Mouse (Mus musculus): ENCODE measurements around the gene Ebpl. TPM values are rescaled to one million over a fixed set of nuclear protein-coding genes. Genes with fewer than 3 reads are reported as not detected.

Gene Ebpl
- polyA plus RNA-seq (2012; rRNA removed) = 0.90 and 1.1 TPM in 2 replicates
- 4.7 and 4.9 TPM in 2 replicates for polyA plus RNA-seq (2014; fragmentation: Nextera tagmentation; extraction: Ambion mirVana)

DNA sequence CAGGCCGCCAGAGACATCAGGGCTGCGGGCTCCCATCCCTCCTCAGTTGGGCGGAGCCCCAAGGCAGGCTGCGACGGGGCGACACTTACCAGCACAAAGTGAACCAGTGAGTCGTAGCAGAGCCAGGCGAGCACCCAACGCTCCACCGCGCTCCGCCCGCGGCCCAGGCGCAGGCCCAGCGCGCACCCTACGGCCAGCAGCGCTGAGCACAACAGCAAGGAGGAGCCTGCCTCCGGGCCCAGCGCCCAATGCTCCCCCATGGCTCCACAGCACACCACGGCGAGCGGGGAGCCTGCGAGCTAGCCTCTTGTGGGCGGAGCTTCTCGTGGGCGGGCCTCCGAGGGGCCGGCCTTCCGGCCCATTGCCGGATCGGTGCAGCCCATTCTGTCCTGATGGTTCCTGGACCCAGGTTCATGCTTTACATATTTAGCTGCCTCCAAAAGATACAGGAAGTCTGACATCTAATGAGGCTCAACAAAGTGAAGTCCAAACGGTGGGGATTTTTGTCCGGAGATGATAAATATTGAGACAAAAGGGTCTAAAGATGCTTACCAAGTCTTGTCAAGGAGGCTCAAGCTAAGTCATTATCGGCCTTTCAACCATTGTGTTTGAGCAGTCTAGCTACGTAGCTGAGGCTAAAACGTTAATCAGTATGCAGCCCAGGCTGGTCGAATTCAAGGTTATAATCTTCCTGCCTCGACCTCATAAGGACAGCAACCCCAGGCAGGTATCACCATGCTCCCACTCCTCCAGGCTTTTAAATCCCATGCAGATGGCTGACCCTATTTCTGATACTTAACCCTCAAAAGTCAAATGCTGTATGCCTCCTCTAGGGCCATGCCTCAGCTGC lies at the start of gene Ebpl:
TSS of gene Ebpl (minus strand) at position 309 of the 850 bp plus-strand sequence.
- Histone ChIP-seq H3K4me1 (replicated peaks; ENCODE audit: control insufficient read depth in 2 of 2, insufficient read depth in 2 of 2, low read length in 1 of 2) (peaks cover 0 to 8% of the 10 kb centered on the region in 2 experiments; a peak in 3 of 4 replicates), H3K27ac (peak within 1 kb of the TSS; percentile 34; the same call in 1 of the 2 replicates), H3K4me2 (ENCODE audit: low read depth) (peak within 1 kb of the TSS; percentile 79), H3K4me3 (ENCODE audit: insufficient read depth in 1 of 2, low read depth in 2 of 2, low read length in 2 of 2) (peak within 1 kb of the TSS; percentile 55 to 67), H3K9me3 (ENCODE audit: control insufficient read depth, low read length) (no peaks in the 10 kb centered on the region), H3K27me3 (ENCODE audit: control insufficient read depth, insufficient read depth, low read length) (no peaks in the 10 kb centered on the region), H3K9ac (replicated peaks) (peak within 1 kb of the TSS; percentile 64), H3K36me3 (replicated peaks; ENCODE audit: control insufficient read depth, insufficient read depth, low read depth) (no peaks in the 10 kb centered on the region; the same call in 1 of the 2 replicates)
- DNase-seq (ENCODE audit: low read depth in 3 of 3, low spot score in 3 of 3) = peak; percentile 65 to 76 (median 69)
- ATAC-seq (ENCODE audit: insufficient read depth) = peak; percentile 96
- WGBS (ENCODE audit: insufficient replicate concordance) = 1% methylated on average over 40 of the region's 40 CpGs
- TF ChIP-seq EP300 (IDR thresholded peaks at IDR 0.05; ENCODE audit: low read depth) (no peak), CTCF (IDR thresholded peaks at IDR 0.05; ENCODE audit: low read depth) (no peak; the same call in 1 of the 2 replicates)

DNA sequence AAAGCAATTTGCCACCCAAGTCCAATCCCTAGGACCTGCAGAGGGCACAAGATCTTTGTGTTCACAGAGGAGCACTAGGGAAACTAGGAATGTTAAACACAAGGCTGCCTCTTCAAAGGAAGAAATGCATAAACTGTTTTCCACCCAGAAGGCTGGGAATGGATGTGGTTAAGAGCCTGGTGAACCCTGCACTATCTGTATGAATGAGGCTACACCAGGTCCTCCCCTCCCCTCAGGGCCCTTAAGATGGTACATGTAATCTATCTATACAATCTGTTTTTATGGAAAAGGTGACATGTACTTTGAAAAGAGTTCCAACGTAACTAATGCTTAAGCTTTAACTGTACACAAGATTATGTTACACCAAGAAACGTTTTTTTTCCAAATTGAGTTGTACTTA lies 49.8 kb upstream of the Ebpl start:
- H3K27ac ChIP-seq = no peak overlapping the region
- no peak overlapping the region for H3K4me2 ChIP-seq (ENCODE audit: low read depth)
- WGBS (ENCODE audit: insufficient replicate concordance) = 25% methylated on average over 2 of the region's 2 CpGs
- H3K4me3 ChIP-seq (ENCODE audit: insufficient read depth in 1 of 2, low read depth in 2 of 2, low read length in 2 of 2) = no peak overlapping the region
- ATAC-seq (ENCODE audit: insufficient read depth) = no peak
- peaks cover 0 to 6% of the 10 kb centered on the region in 2 experiments; a peak in 2 of 4 replicates for H3K4me1 ChIP-seq (replicated peaks; ENCODE audit: control insufficient read depth in 2 of 2, insufficient read depth in 2 of 2, low read length in 1 of 2)
- no peak overlapping the region for H3K9ac ChIP-seq (replicated peaks)
- no peaks in the 10 kb centered on the region for H3K9me3 ChIP-seq (ENCODE audit: control insufficient read depth, low read length)
- H3K36me3 ChIP-seq (replicated peaks; ENCODE audit: control insufficient read depth, insufficient read depth, low read depth) = no peaks in the 10 kb centered on the region
- TF ChIP-seq CTCF (IDR thresholded peaks at IDR 0.05; ENCODE audit: low read depth) (no peak), EP300 (IDR thresholded peaks at IDR 0.05; ENCODE audit: low read depth) (no peak)
- no peaks in the 10 kb centered on the region for H3K27me3 ChIP-seq (ENCODE audit: control insufficient read depth, insufficient read depth, low read length)
- no peak for DNase-seq (ENCODE audit: low read depth in 3 of 3, low spot score in 3 of 3)

DNA sequence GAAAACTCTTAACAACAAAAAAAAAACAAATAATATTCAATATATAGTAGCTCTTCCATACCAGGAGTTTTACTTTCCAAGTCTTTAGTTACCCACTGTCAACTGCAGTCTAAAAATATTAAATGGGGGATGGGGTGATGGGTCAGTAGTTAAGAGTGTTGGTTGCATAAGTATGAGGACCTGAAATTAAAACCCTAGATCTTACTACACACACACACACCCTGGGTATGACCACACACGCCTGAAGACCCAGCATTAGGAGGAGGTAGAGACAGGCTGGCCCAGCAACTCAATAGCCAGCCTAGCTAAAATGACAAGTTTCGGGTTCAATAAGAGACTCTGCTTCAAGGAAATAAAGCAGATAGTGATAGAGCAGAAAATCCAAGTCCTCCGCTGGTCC lies 46.8 kb upstream of the Ebpl start:
- peaks cover 0 to 6% of the 10 kb centered on the region in 2 experiments; a peak in 2 of 4 replicates for H3K4me1 ChIP-seq (replicated peaks; ENCODE audit: control insufficient read depth in 2 of 2, insufficient read depth in 2 of 2, low read length in 1 of 2)
- peaks cover 2% of the 10 kb centered on the region for H3K36me3 ChIP-seq (replicated peaks; ENCODE audit: control insufficient read depth, insufficient read depth, low read depth)
- H3K27ac ChIP-seq = no peak overlapping the region
- no peak for DNase-seq (ENCODE audit: low read depth in 3 of 3, low spot score in 3 of 3)
- no peak overlapping the region for H3K9ac ChIP-seq (replicated peaks)
- H3K9me3 ChIP-seq (ENCODE audit: control insufficient read depth, low read length) = no peaks in the 10 kb centered on the region
- no peak for ATAC-seq (ENCODE audit: insufficient read depth)
- TF ChIP-seq EP300 (IDR thresholded peaks at IDR 0.05; ENCODE audit: low read depth) = no peak
- TF ChIP-seq CTCF (IDR thresholded peaks at IDR 0.05; ENCODE audit: low read depth) = no peak
- H3K27me3 ChIP-seq (ENCODE audit: control insufficient read depth, insufficient read depth, low read length) = no peaks in the 10 kb centered on the region
- H3K4me2 ChIP-seq (ENCODE audit: low read depth) = no peak overlapping the region
- no peak overlapping the region for H3K4me3 ChIP-seq (ENCODE audit: insufficient read depth in 1 of 2, low read depth in 2 of 2, low read length in 2 of 2)
- WGBS (ENCODE audit: insufficient replicate concordance) = 81% methylated on average over 3 of the region's 3 CpGs

DNA sequence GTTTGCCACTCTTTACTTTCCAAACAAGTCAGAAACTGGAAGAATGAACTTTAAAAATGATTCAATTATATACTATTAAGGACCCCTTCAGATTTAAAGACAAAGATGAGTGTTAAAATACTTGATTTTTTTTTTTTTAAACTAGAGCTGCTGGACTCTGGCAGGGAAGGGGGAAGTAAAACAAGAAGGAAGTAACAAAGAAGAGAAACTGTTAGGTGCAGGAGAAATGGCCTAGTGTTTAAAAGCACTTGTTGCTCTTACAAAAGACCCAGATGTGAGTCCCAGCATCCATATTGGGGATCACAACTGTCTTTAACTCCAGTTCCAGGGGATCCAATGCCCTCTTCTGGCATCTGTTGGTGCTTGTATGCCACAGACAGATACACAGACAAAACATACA lies 45.5 kb upstream of the Ebpl start:
- Histone ChIP-seq H3K27ac (no peak overlapping the region), H3K9me3 (ENCODE audit: control insufficient read depth, low read length) (no peaks in the 10 kb centered on the region), H3K36me3 (replicated peaks; ENCODE audit: control insufficient read depth, insufficient read depth, low read depth) (peaks cover 7% of the 10 kb centered on the region), H3K4me2 (ENCODE audit: low read depth) (no peak overlapping the region), H3K9ac (replicated peaks) (no peak overlapping the region), H3K4me3 (ENCODE audit: insufficient read depth in 1 of 2, low read depth in 2 of 2, low read length in 2 of 2) (no peak overlapping the region), H3K27me3 (ENCODE audit: control insufficient read depth, insufficient read depth, low read length) (no peaks in the 10 kb centered on the region), H3K4me1 (replicated peaks; ENCODE audit: control insufficient read depth in 2 of 2, insufficient read depth in 2 of 2, low read length in 1 of 2) (peaks cover 0 to 6% of the 10 kb centered on the region in 2 experiments; a peak in 2 of 4 replicates)
- DNase-seq (ENCODE audit: low read depth in 3 of 3, low spot score in 3 of 3) = no peak
- no peak for ATAC-seq (ENCODE audit: insufficient read depth)
- no peak for TF ChIP-seq CTCF (IDR thresholded peaks at IDR 0.05; ENCODE audit: low read depth)
- TF ChIP-seq EP300 (IDR thresholded peaks at IDR 0.05; ENCODE audit: low read depth) = no peak

DNA sequence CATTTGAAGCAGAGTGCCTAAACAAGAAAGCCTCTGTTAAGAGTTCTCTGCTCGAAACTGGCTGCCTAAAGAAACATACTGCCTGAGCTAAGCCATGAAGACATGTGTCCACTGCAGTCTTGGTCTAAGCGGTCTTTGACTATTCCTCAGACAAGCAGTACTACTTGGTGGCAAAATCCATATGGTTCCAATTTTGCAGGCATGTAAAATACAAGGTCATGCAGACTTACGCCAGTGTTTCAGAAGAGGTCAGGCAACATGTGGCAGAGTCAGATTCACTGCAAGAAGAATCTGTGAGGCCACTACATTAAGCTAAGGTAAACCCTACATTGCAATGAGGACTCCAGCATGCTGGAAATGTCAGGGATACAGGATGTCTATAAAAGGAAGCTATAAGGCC lies 44.7 kb upstream of the Ebpl start:
- Histone ChIP-seq H3K9me3 (ENCODE audit: control insufficient read depth, low read length) (no peaks in the 10 kb centered on the region), H3K27ac (no peak overlapping the region), H3K4me1 (replicated peaks; ENCODE audit: control insufficient read depth in 2 of 2, insufficient read depth in 2 of 2, low read length in 1 of 2) (peaks cover 0 to 1% of the 10 kb centered on the region in 2 experiments; a peak in 2 of 4 replicates), H3K36me3 (replicated peaks; ENCODE audit: control insufficient read depth, insufficient read depth, low read depth) (peaks cover 10% of the 10 kb centered on the region), H3K27me3 (ENCODE audit: control insufficient read depth, insufficient read depth, low read length) (no peaks in the 10 kb centered on the region), H3K9ac (replicated peaks) (no peak overlapping the region), H3K4me2 (ENCODE audit: low read depth) (no peak overlapping the region), H3K4me3 (ENCODE audit: insufficient read depth in 1 of 2, low read depth in 2 of 2, low read length in 2 of 2) (no peak overlapping the region)
- TF ChIP-seq EP300 (IDR thresholded peaks at IDR 0.05; ENCODE audit: low read depth) = no peak
- TF ChIP-seq CTCF (IDR thresholded peaks at IDR 0.05; ENCODE audit: low read depth) = no peak
- 83% methylated on average over 3 of the region's 3 CpGs for WGBS (ENCODE audit: insufficient replicate concordance)
- ATAC-seq (ENCODE audit: insufficient read depth) = no peak
- no peak for DNase-seq (ENCODE audit: low read depth in 3 of 3, low spot score in 3 of 3)

Data from liver, embryonic 14.5 days (tissue).